24 mouse cellular contexts compared by ENCODE assay signal in the genomic region with DNA sequence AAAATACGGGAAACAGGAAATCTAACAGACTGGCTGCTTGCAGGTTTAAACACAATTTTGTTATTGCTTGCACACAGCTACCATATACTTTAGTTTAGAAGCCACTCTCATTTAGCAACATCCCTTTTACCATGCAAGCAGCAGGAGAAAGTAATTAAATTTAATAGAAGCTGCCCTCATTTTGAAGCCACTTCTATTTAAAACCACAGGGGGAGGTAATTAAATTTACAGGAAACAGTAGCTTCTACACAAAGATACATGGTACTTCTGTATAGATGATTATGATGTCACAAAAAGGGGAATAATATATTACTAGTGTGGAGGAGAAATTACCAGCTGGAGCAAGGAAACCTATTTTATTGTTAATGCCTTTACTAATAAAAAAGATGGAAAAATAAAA.
DNase-seq lines count a peak whose midpoint lies in the region; ATAC-seq and TF ChIP-seq lines count a peak whose summit lies in the region.
"Had no signal": no experiment of that assay in that cellular context is flagged by ENCODE, and none has a peak within 500 bp of the region (broad histone marks: within the 10 kb centered on the region; RNA-seq: fewer than 3 reads in every experiment).

No protein-coding gene starts in this region.

- H3K4me2 ChIP-seq in midbrain, embryonic 12.5 days (replicated peaks): no peak overlapping the region
- H3K4me2 ChIP-seq in midbrain, embryonic 15.5 days: no peak overlapping the region
- H3K4me2 ChIP-seq in forebrain, embryonic 15.5 days (replicated peaks): no peak overlapping the region
- no peak overlapping the region for H3K4me2 ChIP-seq in lung, postnatal 0 days (replicated peaks; ENCODE audit: low read depth, low read length)
- H3K4me2 ChIP-seq: embryonic facial prominence, embryonic 15.5 days; liver, embryonic 15.5 days; midbrain, embryonic 13.5 days had no signal

- 0 out of 2 replicates have a peak, but pooled peaks have one; percentile 32 for ATAC-seq in midbrain, embryonic 12.5 days (ENCODE audit: low FRiP score, low read depth)
- no peak for ATAC-seq in midbrain, embryonic 15.5 days (replicated peaks)
- ATAC-seq in forebrain, embryonic 15.5 days (replicated peaks): peak; percentile 46; the same call in 1 of the 2 replicates
- ATAC-seq in lung, postnatal 0 days: no peak
- ATAC-seq: intestine, embryonic 16.5 days had no signal

- TF ChIP-seq CTCF in lung, postnatal 0 days (IDR thresholded peaks at IDR 0.05): no peak

- TF ChIP-seq EP300 in lung, postnatal 0 days (IDR thresholded peaks at IDR 0.05): no peak

- H3K27ac ChIP-seq in midbrain, embryonic 12.5 days (replicated peaks): no peak overlapping the region
- H3K27ac ChIP-seq in midbrain, embryonic 15.5 days: no peak overlapping the region
- no peak overlapping the region for H3K27ac ChIP-seq in forebrain, embryonic 15.5 days (replicated peaks)
- no peak overlapping the region for H3K27ac ChIP-seq in lung, postnatal 0 days (ENCODE audit: low read length)
- H3K27ac ChIP-seq: embryonic facial prominence, embryonic 15.5 days; layer of hippocampus, adult 2 months; limb, embryonic 13.5 days; liver, embryonic 15.5 days; midbrain, embryonic 13.5 days had no signal

- no peaks in the 10 kb centered on the region for H3K36me3 ChIP-seq in midbrain, embryonic 12.5 days
- no peaks in the 10 kb centered on the region for H3K36me3 ChIP-seq in midbrain, embryonic 15.5 days (replicated peaks)
- H3K36me3 ChIP-seq in forebrain, embryonic 15.5 days: no peaks in the 10 kb centered on the region
- no peaks in the 10 kb centered on the region for H3K36me3 ChIP-seq in lung, postnatal 0 days (ENCODE audit: insufficient read depth, low read length)
- H3K36me3 ChIP-seq: embryonic facial prominence, embryonic 15.5 days; hindbrain, embryonic 10.5 days; limb, embryonic 13.5 days; liver, embryonic 15.5 days; midbrain, embryonic 13.5 days had no signal

- 0 out of 2 replicates have a peak, but pooled peaks cover 3% of the 10 kb centered on the region for H3K27me3 ChIP-seq in midbrain, embryonic 12.5 days
- H3K27me3 ChIP-seq in midbrain, embryonic 15.5 days (replicated peaks): no peaks in the 10 kb centered on the region
- H3K27me3 ChIP-seq in forebrain, embryonic 15.5 days: no peaks in the 10 kb centered on the region
- no peaks in the 10 kb centered on the region for H3K27me3 ChIP-seq in lung, postnatal 0 days (replicated peaks; ENCODE audit: insufficient read depth, low read length)
- H3K27me3 ChIP-seq: CH12.LX; embryonic facial prominence, embryonic 15.5 days; limb, embryonic 13.5 days; liver, embryonic 15.5 days; midbrain, embryonic 13.5 days had no signal

- no peak overlapping the region for H3K9ac ChIP-seq in midbrain, embryonic 12.5 days (replicated peaks)
- H3K9ac ChIP-seq in midbrain, embryonic 15.5 days: no peak overlapping the region
- no peak overlapping the region for H3K9ac ChIP-seq in forebrain, embryonic 15.5 days (replicated peaks)
- H3K9ac ChIP-seq in lung, postnatal 0 days (replicated peaks; ENCODE audit: low read depth): no peak overlapping the region
- H3K9ac ChIP-seq: embryonic facial prominence, embryonic 15.5 days; limb, embryonic 13.5 days; liver, embryonic 15.5 days; midbrain, embryonic 13.5 days had no signal

- no peak overlapping the region for H3K4me3 ChIP-seq in midbrain, embryonic 12.5 days
- H3K4me3 ChIP-seq in midbrain, embryonic 15.5 days: no peak overlapping the region
- H3K4me3 ChIP-seq in forebrain, embryonic 15.5 days: no peak overlapping the region
- no peak overlapping the region for H3K4me3 ChIP-seq in lung, postnatal 0 days (ENCODE audit: low read depth, low read length)
- H3K4me3 ChIP-seq: embryonic facial prominence, embryonic 15.5 days; hindbrain, embryonic 10.5 days; limb, embryonic 13.5 days; liver, embryonic 15.5 days; midbrain, embryonic 13.5 days had no signal

- H3K9me3 ChIP-seq in midbrain, embryonic 12.5 days: no peaks in the 10 kb centered on the region
- H3K9me3 ChIP-seq in midbrain, embryonic 15.5 days: no peaks in the 10 kb centered on the region
- no peaks in the 10 kb centered on the region for H3K9me3 ChIP-seq in forebrain, embryonic 15.5 days
- no peaks in the 10 kb centered on the region for H3K9me3 ChIP-seq in lung, postnatal 0 days (ENCODE audit: low read length)
- H3K9me3 ChIP-seq: embryonic facial prominence, embryonic 15.5 days; hindbrain, embryonic 10.5 days; limb, embryonic 13.5 days; liver, embryonic 15.5 days; midbrain, embryonic 13.5 days had no signal

- 32% methylated on average over 1 of the region's 1 CpGs for WGBS in midbrain, embryonic 12.5 days
- whole genome bisulfite sequencing in midbrain, embryonic 15.5 days: 28% methylated on average over 1 of the region's 1 CpGs
- 7% methylated on average over 1 of the region's 1 CpGs for WGBS in forebrain, embryonic 15.5 days
- 46% methylated on average over 1 of the region's 1 CpGs for WGBS in lung, postnatal 0 days

- peaks cover 15% of the 10 kb centered on the region for H3K4me1 ChIP-seq in midbrain, embryonic 12.5 days
- H3K4me1 ChIP-seq in midbrain, embryonic 15.5 days: peaks cover 10% of the 10 kb centered on the region
- H3K4me1 ChIP-seq in forebrain, embryonic 15.5 days: peaks cover 17% of the 10 kb centered on the region
- H3K4me1 ChIP-seq in lung, postnatal 0 days (ENCODE audit: insufficient read depth, low read depth, low read length): no peaks in the 10 kb centered on the region
- H3K4me1 ChIP-seq: embryonic facial prominence, embryonic 15.5 days; liver, embryonic 15.5 days had no signal

- peak; percentile 18 for DNase-seq in embryo, embryonic 11 days
- DNase-seq in embryo, embryonic 9.5 days (ENCODE audit: extremely low spot score): no peak
- peak; percentile 61 for DNase-seq in retina, postnatal 1 day
- DNase-seq in cerebellum, postnatal 4 days (ENCODE audit: low spot score in 2 of 2): no peak
- no peak for DNase-seq in lung, postnatal 0 days (ENCODE audit: low spot score)
- DNase-seq: adrenal gland, adult 8-10 months; cerebellum, adult 11 months; cerebellum, postnatal 14 days; gastrocnemius, postnatal 14 days; kidney, postnatal 10 days; lung, postnatal 10 days; right cerebral cortex, postnatal 4 days; thymus, postnatal 25 days had no signal

Comparison
In these comparisons a context has a peak if more than half of its experiments do, and no peak if none do; other contexts are left out.
1. DNase-seq: peak in embryo, embryonic 11 days (single experiment) and retina, postnatal 1 day (single experiment); none in embryo, embryonic 9.5 days (single experiment), cerebellum, postnatal 4 days (0 of 2) and lung, postnatal 0 days (single experiment).
2. ATAC-seq: peak in midbrain, embryonic 12.5 days (single experiment) and forebrain, embryonic 15.5 days (single experiment); none in midbrain, embryonic 15.5 days (single experiment) and lung, postnatal 0 days (single experiment).